8 mouse cellular contexts compared by ENCODE assay signal in the genomic region with DNA sequence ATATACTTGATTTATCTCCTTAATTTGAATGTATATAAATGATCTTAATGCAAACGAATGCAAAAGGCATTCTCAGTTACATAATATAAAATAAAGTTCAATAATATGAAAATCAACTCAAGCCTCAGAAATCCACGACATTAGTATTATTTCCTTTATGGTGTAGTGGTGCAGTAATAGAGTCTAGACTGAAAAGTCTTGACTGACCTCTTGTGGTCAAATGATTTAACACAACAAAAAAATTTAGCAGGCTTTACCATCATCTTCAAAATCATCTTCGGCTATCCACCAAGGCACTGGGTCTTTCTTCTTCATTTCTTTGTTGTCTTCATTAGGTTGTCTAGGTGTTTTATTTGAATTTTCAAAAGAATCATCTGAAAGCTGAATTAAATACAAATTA. TPM values are rescaled to one million over a fixed set of nuclear protein-coding genes. Genes with fewer than 3 reads are reported as not detected.
DNase-seq lines count a peak whose midpoint lies in the region; ATAC-seq lines count a peak whose summit lies in the region.
"Had no signal": no experiment of that assay in that cellular context is flagged by ENCODE, and none has a peak within 500 bp of the region (broad histone marks: within the 10 kb centered on the region; RNA-seq: fewer than 3 reads in every experiment).

No protein-coding gene starts in this region.

- no peak overlapping the region for H3K4me2 ChIP-seq in embryonic facial prominence, embryonic 14.5 days (ENCODE audit: low read depth, low read length)
- no peak overlapping the region for H3K4me2 ChIP-seq in neural tube, embryonic 12.5 days (replicated peaks)

- H3K36me3 ChIP-seq in embryonic facial prominence, embryonic 14.5 days (ENCODE audit: control insufficient read depth, insufficient read depth, low read length), result peaks cover 23% of the 10 kb centered on the region
- H3K36me3 ChIP-seq in neural tube, embryonic 12.5 days, result peaks cover 22% of the 10 kb centered on the region

- H3K9ac ChIP-seq in embryonic facial prominence, embryonic 14.5 days (ENCODE audit: low read depth, low read length), result no peak overlapping the region
- no peak overlapping the region for H3K9ac ChIP-seq in neural tube, embryonic 12.5 days

- peak; percentile 14 for DNase-seq in left cerebral cortex, adult 11 months (ENCODE audit: low spot score)
- no peak for DNase-seq in left cerebral cortex, adult 9 months (ENCODE audit: low spot score in 2 of 2)
- DNase-seq in Muller cell, postnatal 12 days (ENCODE audit: inconsistent ontology term), result peak; percentile 5
- peak; percentile 20 for DNase-seq in embryonic facial prominence, embryonic 14.5 days (ENCODE audit: low spot score)
- DNase-seq in thymus, adult 18-20 months, result no peak
- DNase-seq in ovary, adult 18-20 months (ENCODE audit: low spot score), result no peak
- DNase-seq: kidney, postnatal 14 days had no signal

- ATAC-seq in embryonic facial prominence, embryonic 14.5 days (ENCODE audit: low read depth), result no peak
- ATAC-seq in neural tube, embryonic 12.5 days (ENCODE audit: low FRiP score, low read depth), result 0 out of 2 replicates have a peak, but pooled peaks have one; percentile 50

- H3K27me3 ChIP-seq in embryonic facial prominence, embryonic 14.5 days (replicated peaks; ENCODE audit: control insufficient read depth, insufficient read depth, low read length), result no peaks in the 10 kb centered on the region
- no peaks in the 10 kb centered on the region for H3K27me3 ChIP-seq in neural tube, embryonic 12.5 days (replicated peaks)

- no peak overlapping the region for H3K4me3 ChIP-seq in embryonic facial prominence, embryonic 14.5 days (ENCODE audit: low read depth, low read length)
- H3K4me3 ChIP-seq in neural tube, embryonic 12.5 days, result no peak overlapping the region

- H3K4me1 ChIP-seq in embryonic facial prominence, embryonic 14.5 days (ENCODE audit: control insufficient read depth, insufficient read depth, low read length), result no peaks in the 10 kb centered on the region
- H3K4me1 ChIP-seq in neural tube, embryonic 12.5 days, result no peaks in the 10 kb centered on the region

- H3K27ac ChIP-seq in embryonic facial prominence, embryonic 14.5 days (replicated peaks; ENCODE audit: low read depth, low read length), result no peak overlapping the region
- no peak overlapping the region for H3K27ac ChIP-seq in neural tube, embryonic 12.5 days

- H3K9me3 ChIP-seq in embryonic facial prominence, embryonic 14.5 days (ENCODE audit: control insufficient read depth, low read length), result no peaks in the 10 kb centered on the region
- no peaks in the 10 kb centered on the region for H3K9me3 ChIP-seq in neural tube, embryonic 12.5 days

- WGBS in embryonic facial prominence, embryonic 14.5 days, result 41% methylated on average over 3 of the region's 3 CpGs
- 66% methylated on average over 3 of the region's 3 CpGs for WGBS in neural tube, embryonic 12.5 days

RNA-seq across cellular contexts. Expression of a gene that starts 7.2 kb away (rescaled TPM):
- 5.9 and 6.3 TPM in 2 replicates for polyA plus RNA-seq in embryonic facial prominence, embryonic 14.5 days (2014; fragmentation: Nextera tagmentation; extraction: Ambion mirVana)
- polyA plus RNA-seq in neural tube, embryonic 12.5 days (2016; fragmentation: Nextera tagmentation; extraction: Ambion mirVana), result 8.5 and 8.8 TPM in 2 replicates

Comparison
In these comparisons a context has a peak if more than half of its experiments do, and no peak if none do; other contexts are left out.
1. DNase-seq: peak in left cerebral cortex, adult 11 months (single experiment), Muller cell, postnatal 12 days (single experiment) and embryonic facial prominence, embryonic 14.5 days (single experiment); none in left cerebral cortex, adult 9 months (0 of 2), thymus, adult 18-20 months (0 of 2) and ovary, adult 18-20 months (single experiment).